Mouse (Mus musculus): ENCODE data around the gene Anp32e. TPM values are rescaled to one million over a fixed set of nuclear protein-coding genes. Genes with fewer than 3 reads are reported as not detected.
"Not testable (repeated sequence)": the region's sequence is repeated elsewhere in the genome, so short reads cannot be mapped to it uniquely, and the experiment has no call there.

Anp32e gene
- total and polyA plus RNA-seq, 3 experiments, result 94.7 to 405 (median 180) TPM

DNA sequence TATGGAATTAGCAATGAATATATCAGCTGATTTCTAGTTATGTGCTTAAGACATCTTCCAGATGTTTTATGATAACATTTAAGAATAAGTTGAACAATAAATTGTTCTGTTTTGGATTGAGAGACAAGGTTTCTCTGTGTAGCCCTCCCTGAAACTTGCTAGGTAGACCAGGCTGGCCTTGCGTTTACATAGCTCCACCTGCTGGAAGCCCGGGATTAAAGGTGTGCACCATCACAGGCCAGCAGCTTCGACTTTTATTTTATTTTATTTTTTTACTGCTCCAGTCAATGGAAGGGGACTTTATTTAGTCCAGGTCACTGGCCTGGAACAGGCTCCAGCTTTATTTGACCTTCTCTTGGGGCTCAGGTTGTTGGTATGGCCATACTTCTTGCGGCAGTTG is 34.6 kb downstream of the Anp32e start:
- H3K36me3 ChIP-seq (replicated peaks), result no peaks in the 10 kb centered on the region
- H3K4me3 ChIP-seq (ENCODE audit: low read depth, low read length), result no peak overlapping the region
- TF ChIP-seq TAL1 (conservative IDR thresholded peaks at IDR 0.05; ENCODE audit: low read depth, low read length) (no peak), GATA1 (IDR thresholded peaks at IDR 0.05; ENCODE audit: borderline replicate concordance, low read length) (no peak), CTCF (IDR thresholded peaks at IDR 0.05; ENCODE audit: low read depth, low read length) (no peak), POLR2AphosphoS5 (IDR thresholded peaks at IDR 0.05; ENCODE audit: insufficient replicate concordance, low read depth, low read length) (no peak)
- peaks cover 4% of the 10 kb centered on the region for H3K9me3 ChIP-seq (replicated peaks)
- no peak for ATAC-seq (ENCODE audit: extremely low read depth, insufficient number of reproducible peaks, low FRiP score, poor library complexity, severe bottlenecking)
- H3K27me3 ChIP-seq (ENCODE audit: insufficient read depth, low read length), result peaks cover 30% of the 10 kb centered on the region
- peaks cover 18% of the 10 kb centered on the region for H3K4me1 ChIP-seq (ENCODE audit: insufficient read depth, low read depth, low read length)
- DNase-seq (ENCODE audit: low spot score), result no peak

DNA sequence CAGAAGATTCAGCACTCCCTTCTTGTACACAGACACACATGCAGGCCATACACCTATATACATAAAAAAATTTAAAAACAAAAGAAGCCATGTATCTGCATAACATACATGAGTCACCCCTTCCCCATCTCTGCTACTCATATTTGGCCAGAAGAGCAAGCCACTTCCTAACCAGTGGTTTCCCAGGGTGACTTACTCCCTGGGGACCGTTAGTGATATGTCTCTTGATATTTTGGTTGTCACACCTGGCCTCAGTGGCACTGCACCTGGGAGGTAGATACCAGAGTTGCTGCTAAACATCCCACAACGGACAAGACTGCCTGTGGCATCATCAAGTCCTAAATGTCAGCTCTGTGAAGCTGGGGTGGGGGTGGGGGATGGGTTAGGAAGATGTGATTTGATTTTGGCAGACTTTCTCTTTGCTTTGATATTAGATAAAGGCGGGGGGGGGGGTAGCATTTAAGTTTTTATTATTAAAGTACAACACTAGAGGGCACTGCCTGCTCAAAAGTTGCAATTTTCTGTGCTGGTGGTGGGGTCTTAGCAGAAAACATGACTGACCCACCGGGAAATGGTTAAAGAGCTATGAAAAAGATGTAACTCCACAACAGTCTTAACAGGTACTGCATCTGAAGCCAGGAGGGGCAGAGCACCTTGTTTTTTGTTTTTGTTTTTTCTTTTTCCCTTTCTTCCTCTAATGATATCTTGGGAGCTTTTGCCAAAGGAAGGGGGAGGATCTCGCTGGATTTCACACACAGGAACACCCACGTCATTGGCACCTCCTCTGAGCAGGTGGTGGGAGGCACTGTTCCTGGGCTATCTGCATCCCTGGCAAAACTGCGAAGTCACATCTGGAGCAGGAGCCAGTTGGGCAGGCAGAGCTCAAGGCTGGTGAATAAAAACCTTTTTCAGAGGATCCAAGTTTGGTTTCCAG is 36.7 kb downstream of the Anp32e start:
- ATAC-seq (ENCODE audit: extremely low read depth, insufficient number of reproducible peaks, low FRiP score, poor library complexity, severe bottlenecking) (no peak), DNase-seq (ENCODE audit: low spot score) (no peak)
- Histone ChIP-seq H3K9me3 (replicated peaks) (no peaks in the 10 kb centered on the region), H3K36me3 (replicated peaks) (no peaks in the 10 kb centered on the region), H3K4me1 (ENCODE audit: insufficient read depth, low read depth, low read length) (peaks cover 12% of the 10 kb centered on the region), H3K4me3 (ENCODE audit: low read depth, low read length) (no peak overlapping the region), H3K27me3 (ENCODE audit: insufficient read depth, low read length) (peaks cover 33% of the 10 kb centered on the region)
- TF ChIP-seq TAL1 (conservative IDR thresholded peaks at IDR 0.05; ENCODE audit: low read depth, low read length) (no peak), GATA2 (IDR thresholded peaks at IDR 0.05; ENCODE audit: borderline replicate concordance, low read depth, low read length) (no peak), POLR2AphosphoS5 (IDR thresholded peaks at IDR 0.05; ENCODE audit: insufficient replicate concordance, low read depth, low read length) (no peak), CTCF (IDR thresholded peaks at IDR 0.05; ENCODE audit: low read depth, low read length) (no peak), GATA1 (IDR thresholded peaks at IDR 0.05; ENCODE audit: borderline replicate concordance, low read length) (no peak)

GRCm38 (mm10) chr3:95969277-95969676 is 40.2 kb downstream of the Anp32e start:
- Histone ChIP-seq H3K9me3 (replicated peaks) (no peaks in the 10 kb centered on the region), H3K4me3 (ENCODE audit: low read depth, low read length) (no peak overlapping the region), H3K36me3 (replicated peaks) (no peaks in the 10 kb centered on the region), H3K27me3 (ENCODE audit: insufficient read depth, low read length) (peaks cover 35% of the 10 kb centered on the region), H3K4me1 (ENCODE audit: insufficient read depth, low read depth, low read length) (peaks cover 11% of the 10 kb centered on the region)
- no peak for DNase-seq (ENCODE audit: low spot score)
- TF ChIP-seq POLR2AphosphoS5 (IDR thresholded peaks at IDR 0.05; ENCODE audit: insufficient replicate concordance, low read depth, low read length) (no peak), CTCF (IDR thresholded peaks at IDR 0.05; ENCODE audit: low read depth, low read length) (no peak), TAL1 (conservative IDR thresholded peaks at IDR 0.05; ENCODE audit: low read depth, low read length) (no peak), GATA2 (IDR thresholded peaks at IDR 0.05; ENCODE audit: borderline replicate concordance, low read depth, low read length) (no peak)
- no peak for ATAC-seq (ENCODE audit: extremely low read depth, insufficient number of reproducible peaks, low FRiP score, poor library complexity, severe bottlenecking)

DNA sequence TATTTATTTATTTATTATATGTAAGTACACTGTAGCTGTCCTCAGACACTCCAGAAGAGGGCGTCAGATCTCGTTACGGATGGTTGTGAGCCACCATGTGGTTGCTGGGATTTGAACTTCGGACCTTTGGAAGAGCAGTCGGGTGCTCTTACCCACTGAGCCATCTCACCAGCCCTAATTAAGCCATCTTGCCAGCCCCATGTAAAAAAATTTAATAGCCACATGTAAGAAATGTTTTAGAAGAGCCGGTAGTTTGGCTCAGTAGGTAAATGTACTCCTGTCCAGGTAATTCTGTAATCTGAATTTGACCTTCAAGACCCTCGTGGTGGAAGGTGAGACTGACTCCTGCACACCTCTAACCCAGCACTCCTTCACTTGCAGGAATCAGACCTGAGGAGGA is 41.6 kb downstream of the Anp32e start:
- not testable (repeated sequence) for H3K4me1 ChIP-seq (ENCODE audit: insufficient read depth, low read depth, low read length); DNase-seq (ENCODE audit: low spot score); H3K36me3 ChIP-seq (replicated peaks); ATAC-seq (ENCODE audit: extremely low read depth, insufficient number of reproducible peaks, low FRiP score, poor library complexity, severe bottlenecking); H3K4me3 ChIP-seq (ENCODE audit: low read depth, low read length); H3K9me3 ChIP-seq (replicated peaks)
- H3K27me3 ChIP-seq (ENCODE audit: insufficient read depth, low read length), result peaks cover 34% of the 10 kb centered on the region

GRCm38 (mm10) chr3:95972251-95972872 is 43.3 kb downstream of the Anp32e start:
- DNase-seq (ENCODE audit: low spot score) (no peak), ATAC-seq (ENCODE audit: extremely low read depth, insufficient number of reproducible peaks, low FRiP score, poor library complexity, severe bottlenecking) (no peak)
- Histone ChIP-seq H3K27me3 (ENCODE audit: insufficient read depth, low read length) (peaks cover 40% of the 10 kb centered on the region), H3K4me3 (ENCODE audit: low read depth, low read length) (no peak overlapping the region), H3K9me3 (replicated peaks) (no peaks in the 10 kb centered on the region), H3K4me1 (ENCODE audit: insufficient read depth, low read depth, low read length) (peaks cover 4% of the 10 kb centered on the region), H3K36me3 (replicated peaks) (no peaks in the 10 kb centered on the region)
- TF ChIP-seq GATA1 (IDR thresholded peaks at IDR 0.05; ENCODE audit: borderline replicate concordance, low read length) (no peak), POLR2AphosphoS5 (IDR thresholded peaks at IDR 0.05; ENCODE audit: insufficient replicate concordance, low read depth, low read length) (no peak), GATA2 (IDR thresholded peaks at IDR 0.05; ENCODE audit: borderline replicate concordance, low read depth, low read length) (no peak), CTCF (IDR thresholded peaks at IDR 0.05; ENCODE audit: low read depth, low read length) (no peak), TAL1 (conservative IDR thresholded peaks at IDR 0.05; ENCODE audit: low read depth, low read length) (no peak)

DNA sequence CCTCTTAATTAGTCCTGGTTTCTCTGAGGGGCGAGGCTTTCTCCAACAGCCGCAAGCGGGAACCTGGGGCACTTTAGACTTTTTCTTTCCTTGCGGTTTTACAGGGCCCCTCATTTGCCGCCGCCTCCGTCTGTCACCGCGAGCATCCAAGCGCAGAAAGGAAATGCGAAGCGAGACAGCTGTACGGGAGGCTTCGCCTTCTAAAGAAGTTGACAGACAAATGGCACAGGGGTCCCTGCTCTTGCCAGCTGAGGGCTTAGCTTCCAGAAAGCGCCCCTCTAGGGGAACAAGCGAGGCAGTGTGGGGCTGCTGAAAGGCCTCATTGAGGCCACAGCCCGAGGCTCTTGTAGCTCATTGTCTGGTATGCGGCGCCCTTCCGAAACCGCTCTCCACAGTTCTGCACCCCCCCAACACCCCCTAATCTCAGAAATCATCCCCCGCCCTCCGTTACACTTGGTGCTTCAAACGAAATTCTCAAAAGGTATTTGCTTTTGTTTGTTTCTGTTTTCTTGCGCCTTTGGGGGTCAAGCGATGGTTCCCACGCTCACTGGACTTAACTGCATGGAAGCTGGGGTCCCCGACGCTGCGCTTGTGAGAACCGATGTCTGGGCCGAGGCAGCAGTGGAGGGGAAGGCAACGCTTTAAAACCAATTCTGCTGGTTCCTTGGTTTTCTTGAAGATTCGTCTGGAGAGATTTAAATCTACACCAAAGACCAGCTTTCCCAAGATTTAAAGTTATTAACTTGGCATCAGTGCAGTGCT is 44.0 kb downstream of the Anp32e start:
- ATAC-seq (ENCODE audit: extremely low read depth, insufficient number of reproducible peaks, low FRiP score, poor library complexity, severe bottlenecking), result no peak

More for the DNA sequence above, 44.0 kb downstream of the Anp32e start:
- Histone ChIP-seq H3K4me1 (ENCODE audit: insufficient read depth, low read depth, low read length) (peaks cover 6% of the 10 kb centered on the region), H3K36me3 (replicated peaks) (no peaks in the 10 kb centered on the region), H3K27me3 (ENCODE audit: insufficient read depth, low read length) (peaks cover 41% of the 10 kb centered on the region), H3K9me3 (replicated peaks) (no peaks in the 10 kb centered on the region), H3K4me3 (ENCODE audit: low read depth, low read length) (no peak overlapping the region)
- TF ChIP-seq CTCF (IDR thresholded peaks at IDR 0.05; ENCODE audit: low read depth, low read length), result no peak
- TF ChIP-seq POLR2AphosphoS5 (IDR thresholded peaks at IDR 0.05; ENCODE audit: insufficient replicate concordance, low read depth, low read length), result no peak
- TF ChIP-seq GATA1 (IDR thresholded peaks at IDR 0.05; ENCODE audit: borderline replicate concordance, low read length), result no peak
- TF ChIP-seq TAL1 (conservative IDR thresholded peaks at IDR 0.05; ENCODE audit: low read depth, low read length), result no peak
- TF ChIP-seq GATA2 (IDR thresholded peaks at IDR 0.05; ENCODE audit: borderline replicate concordance, low read depth, low read length), result no peak
- no peak for DNase-seq (ENCODE audit: low spot score)
